Mouse (Mus musculus) heart, postnatal 0 days (tissue): ENCODE data around the gene Ankrd42.

ENCODE experiments used
- CTCF ChIP-seq: IDR thresholded peaks from 2 replicates; pipeline ENCODE4 v1.5.1; 2016; ENCODE audit warnings: antibody characterized with exemption, control low read depth, low read depth
- EP300 ChIP-seq: IDR thresholded peaks from 2 replicates; pipeline ENCODE4 v1.6.1; 2016; ENCODE audit warnings: antibody characterized with exemption, low read depth

GRCm38 (mm10) chr7:92604961-92605360 lies 32.0 kb downstream of the Ankrd42 start:
- TF ChIP-seq CTCF (no peak), EP300 (no peak)
